Mouse (Mus musculus): ENCODE measurements around the gene Vmp1. TPM values are rescaled to one million over a fixed set of nuclear protein-coding genes. Genes with fewer than 3 reads are reported as not detected.

The Vmp1 gene
- polyA plus RNA-seq (2015; fragmentation: Nextera tagmentation; extraction: Ambion mirVana) = 139 and 144 TPM in 2 replicates

DNA sequence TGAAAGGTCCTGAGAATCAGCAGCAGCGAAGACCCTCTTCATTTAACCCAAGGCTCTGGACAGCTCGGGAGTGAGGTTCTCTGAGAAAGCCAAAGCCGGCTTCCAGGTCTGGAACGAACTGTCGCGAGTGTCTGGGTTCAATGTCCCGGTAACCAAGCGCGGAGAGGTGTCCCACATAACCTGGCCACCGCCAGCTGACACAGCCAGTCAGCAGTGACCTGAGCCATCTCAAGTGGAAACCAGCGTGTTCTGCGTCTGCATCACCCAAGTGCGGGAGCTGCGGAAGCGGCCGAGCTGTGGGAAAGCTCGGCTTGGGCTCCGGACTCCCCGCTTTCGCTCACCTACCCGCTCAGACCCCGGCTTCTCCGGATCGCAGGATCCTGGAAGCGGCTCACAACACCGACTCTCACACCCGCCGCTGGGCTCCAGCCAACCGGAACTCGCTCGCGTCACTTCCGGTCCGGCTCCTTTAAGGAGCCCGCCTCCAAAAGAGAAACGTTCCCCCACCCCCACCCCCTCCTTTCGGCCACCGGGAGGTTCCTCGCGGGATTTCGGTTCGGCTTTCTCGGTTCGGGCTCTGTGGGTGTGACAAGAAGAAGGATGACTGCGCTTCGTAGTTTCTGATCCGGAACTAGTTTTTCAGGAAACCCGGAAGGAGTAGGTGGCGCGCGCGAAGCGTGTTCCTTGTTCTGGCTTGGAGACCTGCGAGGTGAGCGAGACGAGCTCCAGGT lies at the start of gene Vmp1, which contains the start of gene Ptrh2:
Vmp1 (minus strand) TSS at position 442 of the 731 bp plus-strand sequence.
Ptrh2 (plus strand) TSS at position 591 of the 731 bp plus-strand sequence.
- under 1% methylated on average over 56 of the region's 56 CpGs for WGBS
- Histone ChIP-seq H3K36me3 (peaks cover 16% of the 10 kb centered on the region), H3K4me3 (replicated peaks) (peak within 1 kb of the TSS; percentile 91)

GRCm38 (mm10) chr11:86731443-86731842 lies 47.8 kb upstream of the Vmp1 start:
- Histone ChIP-seq H3K27me3 (no peaks in the 10 kb centered on the region), H3K4me1 (no peaks in the 10 kb centered on the region), H3K9ac (no peak overlapping the region), H3K27ac (no peak overlapping the region), H3K4me3 (replicated peaks) (no peak overlapping the region), H3K4me2 (no peak overlapping the region), H3K9me3 (replicated peaks) (no peaks in the 10 kb centered on the region), H3K36me3 (peaks cover 84% of the 10 kb centered on the region)
- whole genome bisulfite sequencing = 90% methylated on average over 2 of the region's 2 CpGs
- ATAC-seq (replicated peaks; ENCODE audit: low FRiP score) = no peak

More for the DNA sequence above, at the start of gene Vmp1, which contains the start of gene Ptrh2:
- peak; percentile 94 for ATAC-seq (replicated peaks; ENCODE audit: low FRiP score)
- Histone ChIP-seq H3K27ac (peak within 1 kb of the TSS; percentile 98), H3K4me1 (peaks cover 47% of the 10 kb centered on the region), H3K27me3 (no peaks in the 10 kb centered on the region), H3K4me2 (peak within 1 kb of the TSS; percentile 88), H3K9me3 (replicated peaks) (no peaks in the 10 kb centered on the region), H3K9ac (peak within 1 kb of the TSS; percentile 89)

DNA sequence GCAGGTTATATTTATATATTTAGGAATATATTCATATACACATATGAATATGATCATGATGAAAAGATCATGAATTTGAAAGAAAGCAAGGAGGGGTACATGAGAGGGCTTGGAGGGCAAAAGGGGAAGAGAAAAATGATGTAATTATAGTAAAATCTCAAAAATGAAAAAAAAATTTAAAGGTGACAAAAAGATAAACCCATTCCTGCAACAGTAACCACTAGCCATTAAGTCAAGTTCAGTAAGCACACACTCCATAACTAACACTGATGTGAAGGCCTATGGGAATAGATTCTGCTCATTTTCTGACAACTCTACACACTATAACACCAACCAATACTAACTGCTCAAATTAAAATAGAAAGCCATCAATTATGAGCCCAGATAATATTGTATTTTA lies 42.0 kb upstream of the Vmp1 start:
- no peak overlapping the region for H3K27ac ChIP-seq
- no peaks in the 10 kb centered on the region for H3K9me3 ChIP-seq (replicated peaks)
- H3K4me1 ChIP-seq = no peaks in the 10 kb centered on the region
- H3K27me3 ChIP-seq = no peaks in the 10 kb centered on the region
- H3K36me3 ChIP-seq = peaks cover 74% of the 10 kb centered on the region
- no peak for ATAC-seq (replicated peaks; ENCODE audit: low FRiP score)
- H3K4me2 ChIP-seq = no peak overlapping the region
- H3K9ac ChIP-seq = no peak overlapping the region
- no peak overlapping the region for H3K4me3 ChIP-seq (replicated peaks)

- WGBS = 86% methylated on average over 7 of the region's 7 CpGs
These were observed 41.3 kb upstream of the Vmp1 start for GRCm38 (mm10) chr11:86724982-86725381.

GRCm38 (mm10) chr11:86724004-86724403 lies 40.4 kb upstream of the Vmp1 start:
- no peak overlapping the region for H3K27ac ChIP-seq
- ATAC-seq (replicated peaks; ENCODE audit: low FRiP score) = no peak
- H3K4me1 ChIP-seq = no peaks in the 10 kb centered on the region
- H3K4me2 ChIP-seq = no peak overlapping the region
- WGBS = 89% methylated on average over 3 of the region's 3 CpGs
- no peak overlapping the region for H3K4me3 ChIP-seq (replicated peaks)
- H3K36me3 ChIP-seq = peaks cover 77% of the 10 kb centered on the region
- no peaks in the 10 kb centered on the region for H3K9me3 ChIP-seq (replicated peaks)
- H3K9ac ChIP-seq = no peak overlapping the region
- H3K27me3 ChIP-seq = no peaks in the 10 kb centered on the region

More at GRCm38 (mm10) chr11:86724982-86725381, 41.3 kb upstream of the Vmp1 start:
- H3K4me2 ChIP-seq = no peak overlapping the region
- H3K27me3 ChIP-seq = no peaks in the 10 kb centered on the region
- no peak overlapping the region for H3K9ac ChIP-seq
- H3K9me3 ChIP-seq (replicated peaks) = no peaks in the 10 kb centered on the region
- H3K27ac ChIP-seq = no peak overlapping the region
- H3K4me3 ChIP-seq (replicated peaks) = no peak overlapping the region
- peaks cover 76% of the 10 kb centered on the region for H3K36me3 ChIP-seq
- H3K4me1 ChIP-seq = no peaks in the 10 kb centered on the region
- no peak for ATAC-seq (replicated peaks; ENCODE audit: low FRiP score)

DNA sequence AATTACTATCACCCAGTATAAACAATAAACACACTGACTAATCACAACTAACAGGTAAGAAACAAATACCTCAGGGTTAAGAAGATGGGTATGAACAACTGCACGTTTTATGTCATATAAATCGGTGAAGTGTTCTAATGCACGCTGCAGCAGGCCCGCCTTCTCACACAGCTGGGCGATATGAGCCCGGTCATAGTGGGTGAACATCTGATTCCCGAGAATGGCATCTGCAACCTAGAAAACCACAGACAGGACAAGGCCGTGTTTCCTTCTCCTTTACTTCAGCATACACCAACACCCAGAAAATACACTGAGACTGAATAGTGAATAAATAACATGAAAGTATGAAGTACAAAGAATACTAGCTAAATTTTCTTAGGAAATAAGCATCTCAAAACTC lies 35.8 kb upstream of the Vmp1 start:
- WGBS = 88% methylated on average over 8 of the region's 8 CpGs
- peaks cover 81% of the 10 kb centered on the region for H3K36me3 ChIP-seq
- no peaks in the 10 kb centered on the region for H3K4me1 ChIP-seq
- no peak overlapping the region for H3K4me3 ChIP-seq (replicated peaks)
- H3K4me2 ChIP-seq = no peak overlapping the region
- no peak overlapping the region for H3K9ac ChIP-seq
- no peaks in the 10 kb centered on the region for H3K27me3 ChIP-seq
- no peak for ATAC-seq (replicated peaks; ENCODE audit: low FRiP score)
- H3K9me3 ChIP-seq (replicated peaks) = no peaks in the 10 kb centered on the region
- H3K27ac ChIP-seq = no peak overlapping the region

GRCm38 (mm10) chr11:86718369-86718768 lies 34.7 kb upstream of the Vmp1 start:
- 90% methylated on average over 3 of the region's 3 CpGs for WGBS
- no peaks in the 10 kb centered on the region for H3K9me3 ChIP-seq (replicated peaks)
- ATAC-seq (replicated peaks; ENCODE audit: low FRiP score) = no peak
- H3K9ac ChIP-seq = no peak overlapping the region
- no peak overlapping the region for H3K4me2 ChIP-seq
- H3K36me3 ChIP-seq = peaks cover 80% of the 10 kb centered on the region
- H3K27ac ChIP-seq = no peak overlapping the region
- no peak overlapping the region for H3K4me3 ChIP-seq (replicated peaks)
- H3K4me1 ChIP-seq = no peaks in the 10 kb centered on the region
- H3K27me3 ChIP-seq = no peaks in the 10 kb centered on the region

DNA sequence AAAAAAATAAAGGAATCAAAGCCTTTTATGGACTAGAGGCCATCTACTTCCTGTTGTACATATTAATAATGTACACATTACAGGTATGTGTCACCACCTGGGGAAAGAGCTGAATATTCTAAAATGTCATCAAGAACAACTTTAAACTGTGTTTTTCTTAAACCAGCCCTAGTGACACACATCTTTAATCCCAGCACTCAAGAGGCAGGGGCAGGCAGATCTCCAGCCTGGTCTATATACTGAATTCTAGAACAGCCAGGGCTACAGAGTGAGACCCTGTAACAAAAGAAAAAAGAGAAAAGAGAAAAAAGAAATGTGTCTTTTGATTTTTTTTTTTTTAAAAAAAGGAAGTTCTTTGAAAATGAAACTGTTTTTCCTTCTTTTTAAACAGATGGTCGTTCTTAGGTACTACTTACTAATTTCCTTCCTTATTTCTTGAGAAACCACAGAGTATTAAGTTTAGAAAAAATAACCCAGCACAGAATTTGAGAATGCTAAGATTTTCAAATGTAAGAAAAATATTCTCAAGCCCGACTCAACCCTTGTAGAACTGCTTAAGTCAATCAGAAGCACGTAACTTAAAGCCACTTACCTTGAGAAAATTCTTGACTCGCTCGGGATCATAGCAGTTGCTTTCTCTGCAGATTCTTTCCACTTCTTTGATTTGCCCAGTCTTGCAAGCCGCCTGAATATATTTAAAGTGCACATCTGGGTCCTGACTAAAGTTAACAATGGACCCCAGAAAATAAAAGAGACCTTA lies 33.9 kb upstream of the Vmp1 start:
- Histone ChIP-seq H3K27me3 (no peaks in the 10 kb centered on the region), H3K4me1 (no peaks in the 10 kb centered on the region), H3K9me3 (replicated peaks) (no peaks in the 10 kb centered on the region), H3K9ac (no peak overlapping the region), H3K27ac (no peak overlapping the region), H3K36me3 (peaks cover 83% of the 10 kb centered on the region), H3K4me2 (no peak overlapping the region), H3K4me3 (replicated peaks) (no peak overlapping the region)
- no peak for ATAC-seq (replicated peaks; ENCODE audit: low FRiP score)
- 91% methylated on average over 6 of the region's 6 CpGs for WGBS

DNA sequence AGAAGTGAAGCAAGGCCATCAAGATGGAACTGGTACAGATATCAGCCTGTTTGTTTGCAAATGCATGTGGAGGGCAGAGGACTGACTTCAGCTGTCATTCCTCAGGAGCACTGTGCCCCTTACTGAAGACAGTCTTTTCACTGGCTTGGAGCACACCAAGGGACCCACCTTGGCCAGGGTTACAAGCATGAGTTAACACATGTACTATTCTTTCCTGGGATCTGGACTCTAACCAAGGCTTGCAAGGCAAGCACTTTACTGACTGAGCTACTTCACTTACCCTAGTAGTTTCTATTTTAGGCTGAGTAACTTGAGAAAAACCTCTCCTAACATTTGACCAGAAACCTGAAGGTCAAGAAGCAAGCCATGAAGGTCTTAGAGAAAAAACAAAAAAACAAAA lies 31.0 kb upstream of the Vmp1 start:
- no peak overlapping the region for H3K4me2 ChIP-seq
- no peaks in the 10 kb centered on the region for H3K4me1 ChIP-seq
- H3K27me3 ChIP-seq = no peaks in the 10 kb centered on the region
- no peak overlapping the region for H3K9ac ChIP-seq
- no peaks in the 10 kb centered on the region for H3K9me3 ChIP-seq (replicated peaks)
- H3K4me3 ChIP-seq (replicated peaks) = no peak overlapping the region
- ATAC-seq (replicated peaks; ENCODE audit: low FRiP score) = no peak
- H3K36me3 ChIP-seq = peaks cover 90% of the 10 kb centered on the region
- H3K27ac ChIP-seq = no peak overlapping the region

DNA sequence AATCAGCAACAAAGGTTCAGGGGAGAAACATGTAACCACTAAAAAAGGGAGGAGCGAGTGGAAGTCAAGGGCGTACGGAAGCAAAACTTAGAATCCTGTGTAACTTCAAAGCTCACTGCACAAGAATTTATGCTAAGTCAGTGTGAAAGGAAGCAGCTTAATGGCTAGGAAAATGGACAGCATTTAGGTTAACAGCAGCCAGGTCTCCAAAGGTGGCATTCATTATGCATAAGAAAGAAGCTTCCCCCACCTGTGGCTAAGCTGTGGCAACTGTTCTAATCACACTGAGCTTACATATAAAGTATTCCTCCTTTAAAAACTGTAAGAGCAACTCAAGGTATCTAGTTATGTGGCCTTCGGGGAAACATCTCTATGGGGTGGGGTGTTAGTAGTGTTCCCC lies 17.5 kb upstream of the Vmp1 start:
- no peak overlapping the region for H3K4me2 ChIP-seq
- no peak for ATAC-seq (replicated peaks; ENCODE audit: low FRiP score)
- no peak overlapping the region for H3K27ac ChIP-seq
- 75% methylated on average over 4 of the region's 4 CpGs for WGBS
- no peaks in the 10 kb centered on the region for H3K27me3 ChIP-seq
- no peak overlapping the region for H3K9ac ChIP-seq
- no peak overlapping the region for H3K4me3 ChIP-seq (replicated peaks)
- H3K4me1 ChIP-seq = no peaks in the 10 kb centered on the region
- H3K36me3 ChIP-seq = peaks cover 95% of the 10 kb centered on the region
- no peaks in the 10 kb centered on the region for H3K9me3 ChIP-seq (replicated peaks)

DNA sequence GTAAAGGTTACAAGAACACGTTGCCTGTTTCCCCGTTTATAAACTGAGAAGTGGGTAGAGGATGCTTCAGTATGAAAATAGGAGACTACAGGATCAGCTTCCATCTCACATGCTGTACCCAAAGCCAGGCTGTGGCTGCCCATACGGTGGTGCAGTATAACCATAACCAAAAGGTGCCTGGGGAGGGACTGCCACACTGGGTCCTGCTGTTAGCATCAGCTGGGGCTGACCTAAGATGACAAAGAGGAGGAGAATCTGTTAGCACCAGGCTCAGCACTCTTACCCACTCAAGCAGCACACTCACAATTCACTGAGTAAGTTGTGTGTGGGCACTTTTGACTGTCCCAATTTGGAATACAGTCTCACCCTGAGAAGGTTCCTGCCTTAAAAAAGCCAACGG lies 11.8 kb upstream of the Vmp1 start:
- WGBS = 76% methylated on average over 4 of the region's 4 CpGs
- Histone ChIP-seq H3K9me3 (replicated peaks) (no peaks in the 10 kb centered on the region), H3K4me3 (replicated peaks) (no peak overlapping the region), H3K4me2 (no peak overlapping the region), H3K27ac (no peak overlapping the region), H3K36me3 (peaks cover 96% of the 10 kb centered on the region), H3K9ac (no peak overlapping the region), H3K4me1 (no peaks in the 10 kb centered on the region), H3K27me3 (no peaks in the 10 kb centered on the region)
- ATAC-seq (replicated peaks; ENCODE audit: low FRiP score) = no peak

DNA sequence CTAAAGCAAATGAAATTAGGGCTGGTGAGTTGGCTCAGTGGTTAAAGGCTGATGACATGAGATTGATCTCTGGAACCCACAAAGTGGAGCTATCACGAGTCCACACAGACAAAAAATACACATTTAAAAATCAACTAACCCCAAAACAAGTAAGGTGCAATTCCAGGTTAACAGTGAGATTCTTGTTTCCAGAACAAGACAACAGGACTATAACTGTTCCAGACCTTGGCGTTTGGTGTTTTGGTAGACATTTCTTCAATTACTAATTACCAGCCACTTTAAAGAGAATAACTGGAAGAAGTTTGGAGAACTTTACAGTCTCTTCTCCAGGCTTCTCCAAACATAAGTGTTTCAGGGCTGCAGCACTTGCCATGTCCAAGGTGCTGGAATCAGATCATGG lies 8.9 kb upstream of the Vmp1 start:
- Histone ChIP-seq H3K36me3 (peaks cover 94% of the 10 kb centered on the region), H3K9ac (no peak overlapping the region), H3K4me1 (peaks cover 3% of the 10 kb centered on the region; the same call in 1 of the 2 replicates), H3K9me3 (replicated peaks) (no peaks in the 10 kb centered on the region), H3K27ac (no peak overlapping the region), H3K27me3 (no peaks in the 10 kb centered on the region), H3K4me2 (no peak overlapping the region), H3K4me3 (replicated peaks) (no peak overlapping the region)
- 91% methylated on average over 2 of the region's 2 CpGs for WGBS
- ATAC-seq (replicated peaks; ENCODE audit: low FRiP score) = no peak

Measured in kidney, embryonic 15.5 days (tissue).